Mouse (Mus musculus) brain, embryonic 18.5 days (tissue): ENCODE measurements around the gene Aknad1.

Experiments used
- DNase-seq: peaks from one replicate; pipeline ENCODE4 v3.0.0-alpha.2; 2012; ENCODE audit warnings: low read depth, low spot score

Gene Aknad1

DNA sequence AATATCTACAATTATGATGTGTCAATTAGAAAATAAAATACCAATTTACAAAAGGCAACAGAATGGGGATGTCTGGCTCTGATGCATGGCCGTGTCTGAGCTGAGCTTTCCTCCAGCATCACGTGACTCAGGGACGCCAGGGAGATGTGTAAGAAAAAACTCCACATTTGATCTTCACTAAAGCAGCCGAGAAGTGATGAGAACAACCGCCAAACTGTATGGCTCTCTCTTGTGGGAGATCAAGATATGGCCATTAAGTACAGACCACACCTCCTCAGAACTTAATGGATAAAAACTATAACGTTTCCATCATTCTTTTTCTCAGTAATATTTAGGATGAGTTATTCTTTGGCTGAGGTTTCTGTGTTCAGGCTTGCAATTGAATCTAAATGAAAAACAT is 11.6 kb downstream of the Aknad1 start:
- no peak for DNase-seq

DNA sequence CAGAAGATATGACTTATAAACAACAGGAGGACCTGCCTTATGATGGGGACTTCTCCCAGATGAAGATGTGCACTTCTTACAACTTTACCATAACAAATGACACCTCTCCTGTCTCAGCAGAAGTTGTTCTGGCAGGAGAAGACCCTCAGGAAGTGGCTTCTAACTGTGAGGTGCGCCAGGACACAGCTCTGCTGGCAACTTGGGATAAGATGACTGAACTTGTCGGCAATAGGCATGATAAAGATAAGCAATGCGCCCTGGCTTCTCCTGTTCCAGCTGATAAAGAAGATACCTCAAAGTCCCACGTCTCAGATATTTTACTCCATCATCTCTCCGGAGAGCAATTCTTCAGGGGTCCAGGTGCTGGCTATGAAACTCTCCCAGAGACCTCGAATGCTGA is 12.2 kb downstream of the Aknad1 start:
- no peak for DNase-seq

DNA sequence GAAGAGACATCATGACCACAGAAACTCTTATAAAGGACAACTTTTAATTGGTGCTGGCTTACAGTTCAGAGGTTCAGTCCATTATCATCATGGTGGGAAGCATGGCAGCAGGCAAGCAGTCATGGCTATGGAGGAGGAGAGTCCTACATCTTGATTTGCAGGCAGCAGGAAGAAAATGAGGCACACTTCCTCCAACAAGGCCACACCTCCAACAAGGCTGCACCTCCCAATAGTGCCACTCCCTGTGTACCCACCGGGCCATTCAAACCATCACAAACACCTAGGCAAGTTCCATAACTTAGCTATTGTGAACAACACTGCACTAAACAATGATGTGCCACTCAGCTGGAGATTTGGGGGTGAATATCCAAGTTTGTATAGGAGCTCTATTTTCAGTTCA is 15.1 kb downstream of the Aknad1 start:
- DNase-seq: no peak

DNA sequence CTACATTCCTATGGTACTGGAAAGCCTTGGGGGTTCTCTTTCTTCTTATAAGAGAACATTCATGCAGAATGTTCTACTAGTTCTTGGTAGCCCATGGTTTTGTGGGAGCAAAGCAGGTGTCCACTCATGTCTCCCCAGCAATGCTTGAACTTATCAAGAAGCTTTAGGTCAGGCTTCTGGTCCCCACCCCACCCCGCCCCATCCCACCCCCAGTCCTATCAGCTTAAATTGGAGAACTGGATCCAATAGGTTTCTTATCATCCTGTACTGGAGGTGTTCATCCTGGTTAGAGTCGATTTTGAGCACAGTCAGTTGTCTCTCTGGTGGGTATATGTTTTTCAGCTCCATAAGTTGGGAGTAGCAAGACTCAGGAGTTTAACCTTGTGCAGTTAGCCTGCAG is 16.1 kb downstream of the Aknad1 start:
- DNase-seq: no peak

DNA sequence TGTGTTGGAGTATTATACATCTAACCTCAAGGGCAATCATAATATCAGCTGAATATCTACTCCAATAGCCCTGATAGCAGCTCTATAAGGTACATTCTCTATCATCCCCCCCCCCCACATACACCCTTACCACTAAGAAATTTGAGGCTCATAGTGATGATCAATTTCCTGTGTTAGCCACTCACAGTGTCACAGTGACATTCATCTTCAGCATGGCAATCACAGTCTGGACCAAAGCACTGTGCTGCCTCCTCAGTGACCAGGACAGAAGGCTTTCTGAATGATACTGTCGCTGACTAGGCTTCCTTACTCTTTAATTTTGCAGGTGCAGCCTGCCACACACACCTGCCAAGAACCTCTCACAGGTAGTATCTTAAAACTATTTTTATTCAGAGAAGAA is 16.7 kb downstream of the Aknad1 start:
- DNase-seq: no peak

DNA sequence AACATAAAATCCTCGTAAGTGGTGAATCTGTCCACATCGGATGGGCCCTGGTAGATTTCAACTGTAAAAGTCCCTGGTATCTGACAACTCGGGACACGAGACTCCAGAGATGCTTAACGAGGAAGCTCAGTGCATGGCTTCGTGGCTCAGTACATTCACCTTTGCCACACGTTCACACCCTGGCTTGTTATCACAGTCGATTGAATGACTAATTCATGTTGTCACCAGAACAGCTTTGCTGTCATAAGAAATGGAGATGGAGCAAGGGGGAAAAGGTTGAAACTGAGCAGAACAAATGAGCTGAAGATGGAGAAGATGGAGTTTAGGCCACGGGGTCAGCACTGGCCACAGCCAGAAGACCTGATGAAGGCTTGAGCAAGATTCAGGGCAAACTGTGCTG is 18.1 kb downstream of the Aknad1 start:
- DNase-seq: no peak

DNA sequence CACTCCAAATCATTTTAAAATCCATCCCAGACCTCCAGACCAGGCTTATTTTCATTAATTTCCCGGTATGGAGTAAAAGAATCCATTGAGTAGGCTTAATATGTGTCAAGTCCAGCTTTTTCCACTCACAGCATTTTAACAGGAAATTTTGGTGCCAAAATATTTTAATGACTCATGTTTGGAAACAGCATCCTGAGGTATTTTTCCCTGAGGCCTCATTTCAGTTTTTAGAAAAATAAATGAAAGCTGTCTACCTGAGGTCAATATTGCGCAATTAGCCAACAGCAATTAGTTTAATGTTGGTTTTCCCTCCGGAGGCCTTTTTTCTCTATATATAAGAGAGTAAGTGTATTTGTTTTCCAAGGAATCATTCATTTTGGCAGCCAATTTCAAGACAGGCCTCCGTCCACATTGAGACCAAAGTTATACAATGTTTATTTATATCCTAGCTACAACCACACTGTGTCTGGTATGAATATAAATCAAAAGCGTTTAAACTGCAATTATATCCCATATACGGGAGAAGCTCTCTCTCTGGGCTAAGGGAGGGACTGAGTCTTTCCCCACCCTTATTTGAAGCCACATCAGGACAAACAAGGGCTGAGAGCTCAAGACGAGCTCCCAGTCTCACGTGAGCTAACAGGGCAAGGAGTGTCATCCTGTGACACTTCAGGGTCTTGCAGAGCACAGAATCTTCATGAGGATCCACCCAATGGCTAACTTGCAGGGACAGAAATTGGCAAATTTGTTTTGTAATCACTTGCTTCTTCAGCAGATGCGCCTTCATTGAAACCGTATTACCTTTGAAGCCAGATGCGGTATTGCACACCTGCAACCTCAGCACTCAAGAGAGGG is 20.3 kb downstream of the Aknad1 start:
- DNase-seq: no peak

DNA sequence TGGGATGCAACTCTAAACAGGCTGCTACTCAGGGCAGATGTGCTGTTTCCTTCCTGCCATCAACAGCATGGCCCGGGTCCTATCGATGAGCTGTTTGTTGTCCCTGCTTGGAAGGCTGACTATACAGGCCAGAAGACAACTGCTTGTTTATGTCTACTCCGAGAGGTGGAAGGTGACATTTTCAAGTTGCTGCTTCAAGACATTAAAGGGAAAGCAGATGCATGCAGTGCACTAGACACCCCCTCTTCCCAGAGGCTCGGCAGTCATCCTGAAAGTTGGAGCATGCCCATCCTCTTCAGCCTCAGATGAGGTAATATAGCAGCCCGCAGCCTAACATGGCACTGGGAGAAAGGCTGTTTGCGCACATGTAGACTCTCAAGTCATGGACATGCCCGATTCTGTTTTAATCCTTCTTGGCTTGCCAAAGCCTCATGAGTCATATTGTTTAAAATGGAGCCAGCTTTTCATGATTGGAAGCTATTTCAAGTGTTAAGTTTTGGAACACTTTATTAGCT is 23.2 kb downstream of the Aknad1 start:
- DNase-seq: peak; percentile 22

DNA sequence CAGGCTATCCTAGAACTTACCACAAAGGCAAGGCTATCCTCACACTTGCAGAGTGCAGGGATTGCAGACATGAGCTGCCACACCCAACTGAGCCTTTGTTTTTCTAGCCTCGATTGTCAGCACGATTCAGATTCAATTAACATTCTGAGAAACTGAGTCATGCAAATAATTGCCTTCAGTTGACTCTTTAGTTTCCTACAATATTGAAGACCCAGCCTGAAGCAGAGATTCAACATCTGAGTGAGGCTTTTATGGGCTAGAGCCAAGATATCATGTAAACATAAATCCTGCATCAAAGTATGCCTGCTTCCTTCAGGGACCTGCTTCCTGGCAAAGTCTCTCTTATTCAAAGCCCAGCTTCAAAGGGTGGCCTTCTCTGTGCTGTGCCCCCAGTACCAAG is 24.2 kb downstream of the Aknad1 start:
- no peak for DNase-seq

DNA sequence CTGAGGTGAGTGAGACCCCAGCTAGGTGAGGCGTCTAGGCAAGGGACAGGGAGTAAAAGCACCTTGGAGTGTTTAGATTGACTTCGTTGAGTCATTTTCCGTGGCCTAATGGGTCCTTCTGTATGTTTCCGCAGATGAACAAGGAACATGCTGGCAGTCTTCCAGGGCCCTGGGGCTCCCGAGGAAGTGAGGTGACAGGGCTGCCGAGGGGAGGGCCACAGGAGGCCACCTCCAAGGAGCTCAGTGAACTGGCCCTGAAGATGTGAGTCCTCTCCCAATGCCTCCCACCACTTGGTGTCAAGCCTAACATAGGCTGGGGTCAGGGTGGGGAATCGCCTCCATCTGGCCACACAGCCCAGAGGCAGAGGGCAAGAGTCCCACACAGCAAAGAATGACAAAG is 25.5 kb downstream of the Aknad1 start:
- DNase-seq: no peak

DNA sequence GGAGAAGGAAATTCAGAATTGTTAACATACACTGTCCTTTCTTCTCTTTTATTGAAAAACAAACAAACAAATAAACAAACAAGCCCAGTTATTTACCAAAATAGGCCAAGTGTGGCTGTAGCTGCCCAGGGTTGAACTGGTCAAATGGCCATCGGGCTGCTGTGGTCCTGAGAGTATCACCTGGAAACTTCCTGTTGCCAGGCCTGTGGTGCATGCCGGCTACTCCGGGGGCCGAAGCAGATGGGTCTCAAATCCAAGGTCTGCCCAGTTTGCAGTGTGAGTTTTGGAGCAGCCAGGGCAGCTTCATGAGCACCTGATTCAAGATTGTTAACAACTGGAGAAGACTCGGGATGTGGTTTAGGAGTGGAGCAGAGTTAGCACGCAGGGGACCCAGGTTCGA is 26.0 kb downstream of the Aknad1 start:
- DNase-seq: no peak

DNA sequence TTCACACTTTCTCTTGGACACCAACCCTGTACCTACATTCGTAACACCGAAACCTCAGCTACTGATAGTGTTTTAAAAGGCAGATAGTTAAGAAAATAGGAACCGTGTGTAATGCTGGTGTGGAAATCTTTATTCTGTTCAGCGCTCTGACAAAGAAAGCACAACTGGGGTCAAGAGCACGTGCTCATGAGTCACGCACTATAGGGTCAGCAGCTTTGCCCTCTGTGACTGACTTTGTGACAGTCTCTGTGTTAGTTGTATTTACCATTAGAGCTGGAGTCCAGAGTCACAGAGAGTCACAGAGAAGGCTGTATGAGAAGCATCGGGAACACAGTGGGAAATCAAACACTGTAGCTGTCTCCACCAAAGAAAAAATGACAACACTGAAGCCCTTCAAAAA is 27.5 kb downstream of the Aknad1 start:
- no peak for DNase-seq

DNA sequence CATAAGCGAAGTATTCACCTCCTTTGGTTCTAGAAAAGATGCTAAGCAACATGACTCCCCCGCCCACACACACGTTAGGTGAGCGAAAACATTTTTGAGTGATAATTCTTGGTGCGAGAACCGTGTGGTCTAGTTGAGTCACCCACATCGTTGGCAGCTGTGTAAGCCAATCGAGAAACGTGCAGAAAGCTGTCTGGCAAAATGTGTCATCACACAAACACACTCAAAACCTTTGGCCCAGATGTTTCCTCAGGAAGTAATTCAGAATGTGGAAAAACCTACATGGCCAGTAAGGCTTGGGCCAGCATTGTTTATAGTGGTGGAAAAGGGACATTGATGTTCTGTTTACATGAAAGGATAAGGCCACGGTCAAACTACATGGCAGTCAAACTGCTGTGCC is 28.0 kb downstream of the Aknad1 start:
- DNase-seq: no peak

DNA sequence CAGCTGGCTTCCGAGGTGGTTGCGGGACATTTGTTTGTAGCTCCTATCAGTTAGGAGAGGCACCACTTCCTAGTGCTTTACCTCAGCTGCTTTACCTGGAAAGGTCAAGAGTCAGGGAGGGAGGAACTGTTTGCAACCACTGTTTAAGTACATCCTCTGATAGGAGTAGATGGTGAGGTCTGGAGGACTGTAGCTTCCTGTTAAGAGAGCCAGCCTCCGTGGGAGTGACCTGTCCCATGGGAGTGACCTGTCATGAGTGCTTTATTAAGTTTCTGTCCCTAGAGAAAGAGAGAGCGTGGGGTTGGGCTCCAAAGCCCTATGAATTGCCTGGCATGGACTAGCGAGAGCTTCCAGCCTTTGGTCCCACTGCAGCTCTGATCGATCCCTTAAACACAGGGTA is 30.1 kb downstream of the Aknad1 start:
- DNase-seq: no peak

DNA sequence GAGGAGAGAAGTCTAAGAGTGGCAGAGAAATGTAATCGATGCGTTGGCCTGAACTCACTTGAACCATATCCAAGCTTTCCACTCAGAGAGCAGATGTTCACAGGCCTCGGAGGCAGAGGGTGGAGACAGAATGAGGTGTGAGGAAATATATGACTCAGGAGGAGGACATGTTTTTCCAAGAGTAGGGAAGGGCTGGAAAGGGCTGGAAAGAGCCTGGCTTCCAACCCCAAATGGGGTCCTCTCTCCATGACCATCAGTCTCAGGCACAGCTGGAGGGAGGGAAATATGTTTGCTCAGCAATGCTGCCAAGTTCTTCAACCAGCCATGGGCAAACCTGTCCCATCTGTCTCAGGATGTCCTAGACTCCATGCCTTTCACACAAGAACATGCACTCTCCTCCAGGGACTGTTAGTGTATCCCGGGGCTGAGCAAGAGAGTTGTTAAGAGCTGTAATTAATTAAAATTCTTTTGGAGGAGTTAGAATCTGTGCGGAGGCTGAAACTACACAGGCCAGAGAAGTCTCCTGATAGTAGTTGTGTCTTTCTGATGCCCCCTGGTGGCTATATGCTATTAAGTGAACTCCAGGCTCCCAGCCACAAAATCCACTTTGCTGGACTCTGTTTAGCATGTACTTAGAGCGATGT is 31.4 kb downstream of the Aknad1 start:
- DNase-seq: peak; percentile 16

DNA sequence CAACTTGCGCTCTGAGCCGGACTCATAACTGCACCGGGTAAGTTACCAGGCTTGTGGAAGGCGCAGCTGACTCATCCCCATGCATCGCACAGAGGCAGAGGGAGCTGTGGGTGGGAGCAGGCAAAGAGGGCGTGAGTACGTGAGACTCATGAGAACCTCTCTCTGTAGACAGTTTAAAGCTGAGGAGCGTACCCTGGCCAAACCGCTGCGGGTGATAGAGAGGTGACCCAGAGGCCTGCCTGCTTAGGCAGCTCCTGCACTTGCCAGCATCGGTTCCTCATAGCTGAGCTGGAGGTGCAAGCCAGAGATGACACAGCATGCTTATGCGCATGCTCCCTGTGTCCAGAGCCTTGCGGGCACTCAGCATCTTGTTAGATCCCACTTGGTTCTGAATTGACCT is 32.8 kb downstream of the Aknad1 start:
- no peak for DNase-seq

DNA sequence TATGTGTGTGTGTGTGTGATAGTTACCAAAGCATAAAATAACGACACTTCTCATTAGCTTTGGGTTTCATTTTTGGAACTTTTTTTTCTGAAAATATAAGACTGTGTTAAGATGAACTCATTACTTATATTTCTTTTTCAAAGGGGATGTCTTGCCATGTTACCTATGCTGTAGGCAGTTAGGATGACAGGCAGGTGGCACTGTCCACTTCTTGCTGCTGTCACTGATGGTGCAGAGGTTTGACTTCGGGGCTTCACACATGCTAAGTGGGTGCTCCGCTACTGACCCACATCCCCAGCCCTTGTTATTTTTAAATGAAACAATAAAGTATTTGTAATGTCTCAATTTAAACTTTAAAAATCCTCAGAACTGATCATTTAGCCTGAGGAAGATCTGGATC is 33.4 kb downstream of the Aknad1 start:
- no peak for DNase-seq

DNA sequence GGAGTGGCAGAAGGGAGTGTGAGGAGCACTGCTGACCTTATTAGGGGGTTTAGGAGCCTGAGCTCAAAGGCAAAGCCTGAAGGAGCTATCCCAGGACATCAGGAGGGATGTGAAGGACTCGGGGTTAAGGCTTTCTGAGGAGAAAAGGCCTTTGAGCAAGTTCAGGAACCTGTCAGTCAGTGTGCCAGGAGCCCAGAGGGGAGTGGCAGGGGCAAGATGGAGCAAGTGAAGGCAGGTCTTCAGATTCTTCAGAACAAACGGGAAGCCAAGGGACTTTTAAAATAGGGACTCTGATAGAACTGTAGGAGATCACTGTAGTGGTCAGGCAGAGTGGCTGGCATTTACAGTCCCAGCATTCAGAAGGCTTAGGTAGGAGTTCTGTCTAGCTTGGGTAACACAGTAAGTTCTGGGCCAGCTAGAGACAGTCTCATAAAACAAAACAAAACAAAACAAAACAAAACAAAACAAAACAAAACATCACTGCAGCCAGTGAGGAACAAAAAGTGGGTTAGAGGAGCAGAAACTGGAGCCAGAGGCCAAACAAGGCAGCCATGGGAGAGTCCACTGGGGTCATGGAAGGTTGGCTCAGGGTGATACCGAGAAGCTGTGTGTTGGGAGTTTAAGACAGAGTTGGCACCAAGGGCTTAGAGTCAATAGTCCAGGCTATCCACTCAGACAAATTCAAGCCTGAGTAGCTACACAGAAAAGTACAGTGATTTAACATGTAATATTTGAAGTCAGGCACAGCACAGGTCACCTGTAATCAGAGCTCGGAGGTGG is 39.5 kb downstream of the Aknad1 start:
- no peak for DNase-seq

DNA sequence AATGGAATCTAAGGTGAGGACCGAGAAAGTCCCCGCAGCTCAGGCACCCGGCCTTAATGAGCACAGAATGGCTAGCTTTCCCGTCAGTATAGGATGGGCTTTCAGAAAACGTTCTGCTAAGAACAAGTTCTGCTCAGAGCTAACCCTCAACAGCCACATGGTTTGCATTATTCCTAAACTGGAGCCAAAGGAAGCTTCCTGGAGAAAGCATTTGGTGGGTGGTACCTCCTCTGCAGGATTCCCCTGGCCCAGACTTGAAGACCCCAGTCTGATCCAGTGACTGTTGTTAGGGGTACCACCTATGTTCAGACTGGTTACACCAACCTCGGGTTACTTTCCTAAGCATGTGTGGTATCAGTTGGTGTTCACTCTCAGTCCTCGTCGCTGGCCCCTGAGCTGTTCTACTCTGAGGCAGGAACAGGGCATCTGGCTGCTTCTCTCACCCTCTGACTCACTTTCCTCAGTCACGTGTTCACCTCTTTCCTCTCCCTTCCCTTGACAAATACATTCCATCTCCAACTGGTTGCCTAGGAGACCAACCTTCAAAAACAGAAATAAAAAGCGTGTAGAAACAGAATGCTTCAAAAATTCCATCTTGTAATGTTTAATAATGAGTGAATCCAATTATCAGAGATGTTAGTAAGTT is 41.9 kb downstream of the Aknad1 start:
- DNase-seq: no peak

DNA sequence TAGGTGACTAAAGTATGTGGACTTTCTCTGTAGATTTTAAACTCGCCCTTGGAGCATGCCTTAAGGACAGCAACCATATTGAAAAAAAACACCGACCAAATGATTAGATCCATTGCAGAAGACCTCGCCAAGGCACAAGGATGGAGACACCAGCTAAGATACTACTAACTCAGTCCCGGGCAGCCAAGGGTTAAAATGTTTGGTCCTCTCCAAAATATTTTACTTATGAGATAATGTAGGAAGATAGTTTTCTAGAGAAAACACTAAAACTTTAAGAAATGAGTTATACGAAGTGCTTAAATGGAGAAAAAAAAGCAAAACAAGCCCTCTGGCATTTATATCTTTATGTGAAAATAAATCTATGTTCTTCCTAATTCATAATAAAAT is 42.4 kb downstream of the Aknad1 start:
- no peak for DNase-seq

DNA sequence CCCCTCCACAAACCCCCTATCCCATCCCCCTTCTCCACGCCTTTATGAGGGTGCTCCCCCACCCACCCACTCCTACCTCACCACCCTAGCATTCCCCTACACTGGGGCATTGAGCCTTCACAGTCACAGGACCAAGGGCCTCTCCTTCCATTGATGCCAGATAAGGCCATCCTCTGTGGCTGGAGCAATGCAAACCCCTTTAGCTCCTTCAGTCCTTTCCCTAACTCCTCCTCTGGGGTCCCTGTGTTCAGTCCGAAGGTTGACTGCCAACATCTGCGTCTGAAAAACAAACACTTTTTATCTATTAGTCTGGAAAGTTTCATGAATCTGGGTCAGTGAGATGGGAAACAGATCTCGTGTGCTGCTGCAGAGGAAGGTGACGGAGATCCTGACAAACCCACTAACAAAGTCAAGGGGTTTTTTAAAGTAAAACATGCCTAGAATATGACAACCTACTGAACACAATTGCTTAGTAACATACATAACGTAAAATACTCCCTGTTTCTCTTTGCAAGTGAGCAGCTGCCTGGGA is 43.0 kb downstream of the Aknad1 start:
- no peak for DNase-seq

DNA sequence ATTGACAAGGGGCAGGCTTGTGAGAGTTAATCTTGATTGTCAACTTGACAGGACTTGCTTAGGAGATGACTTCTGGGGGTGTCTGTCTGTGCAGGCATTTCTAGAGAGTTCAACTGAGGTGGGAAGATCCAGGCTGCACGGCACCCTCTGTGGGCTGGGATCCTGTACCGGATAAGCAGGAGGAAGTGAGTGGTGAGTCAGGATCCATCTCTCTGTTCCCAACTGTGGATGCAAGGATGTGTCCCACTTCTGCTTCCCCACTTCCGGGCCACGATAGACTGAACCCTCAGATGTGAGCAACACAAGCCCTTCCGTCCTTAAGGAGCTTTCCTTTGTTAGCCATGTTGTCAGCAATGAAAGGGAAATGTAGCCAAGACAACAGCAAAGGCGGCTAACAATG is 47.1 kb downstream of the Aknad1 start:
- DNase-seq: no peak
